In the genomic region with DNA sequence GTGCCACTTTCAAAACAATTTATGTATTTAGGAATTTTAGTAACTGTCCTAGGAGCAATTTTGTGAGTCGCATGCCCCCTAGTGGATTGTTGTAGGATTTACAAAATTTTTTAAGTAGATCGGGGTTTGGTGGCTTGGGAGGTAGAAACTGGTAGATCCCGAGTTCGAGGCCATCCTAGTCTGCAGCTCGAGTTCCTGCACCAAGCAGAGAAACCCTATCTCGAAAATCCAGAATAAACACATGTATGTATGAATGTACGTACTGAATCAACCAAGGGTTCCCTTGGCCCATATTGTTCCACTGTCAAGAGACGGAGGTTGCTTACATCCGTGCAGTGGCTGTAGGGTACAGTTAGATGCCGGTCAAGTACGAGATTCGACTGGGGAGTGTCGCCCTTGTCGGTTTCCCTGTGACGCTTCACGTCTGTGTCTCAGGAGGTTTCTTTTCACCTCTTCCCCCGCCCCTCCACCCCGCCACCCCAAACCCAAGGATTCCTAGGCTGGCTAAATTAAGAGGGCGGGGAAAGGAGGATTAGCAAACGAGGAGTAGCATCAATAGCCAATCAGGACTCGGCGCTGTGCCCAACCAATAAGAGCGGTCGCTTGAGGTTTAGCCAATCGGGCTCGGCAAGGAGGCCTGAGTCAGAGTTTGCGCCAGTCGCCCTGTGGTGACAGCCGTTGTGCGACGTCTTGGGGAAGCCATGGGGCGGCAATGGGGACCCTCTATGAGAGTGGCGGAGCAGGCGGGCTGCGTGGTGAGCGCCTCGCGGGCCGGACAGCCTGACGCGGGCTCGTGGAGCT, we compare ENCODE assay signal across 8 mouse cellular contexts. TPM values are rescaled to one million over a fixed set of nuclear protein-coding genes. Genes with fewer than 3 reads are reported as not detected.
DNase-seq lines count a peak whose midpoint lies in the region; ATAC-seq and TF ChIP-seq lines count a peak whose summit lies in the region.

Tysnd1 (plus strand) TSS at position 645 of the 801 bp plus-strand sequence.

- H3K4me1 ChIP-seq in MEL (ENCODE audit: control insufficient read depth in 1 of 2, insufficient read depth in 2 of 2, low read length in 2 of 2) = peaks cover 0 to 12% of the 10 kb centered on the region in 2 experiments; a peak in 3 of 4 replicates
- H3K4me1 ChIP-seq in cerebellum, adult 2 months (ENCODE audit: control insufficient read depth, insufficient read depth, low read length) = peaks cover 9% of the 10 kb centered on the region; the same call in 1 of the 2 replicates
- 0 out of 2 replicates have a peak, but pooled peaks cover 11% of the 10 kb centered on the region for H3K4me1 ChIP-seq in forebrain, postnatal 0 days (ENCODE audit: insufficient read depth)
- H3K4me1 ChIP-seq in lung, embryonic 15.5 days = peaks cover 15% of the 10 kb centered on the region

- 1% methylated on average over 42 of the region's 42 CpGs for whole genome bisulfite sequencing in cerebellum, adult 2 months
- WGBS in forebrain, postnatal 0 days = 2% methylated on average over 41 of the region's 42 CpGs
- under 1% methylated on average over 42 of the region's 42 CpGs for WGBS in lung, embryonic 15.5 days

- peak within 1 kb of the TSS; percentile 99 for H3K4me2 ChIP-seq in forebrain, postnatal 0 days (ENCODE audit: low read depth)
- H3K4me2 ChIP-seq in lung, embryonic 15.5 days = peak within 1 kb of the TSS; percentile 99

- H3K36me3 ChIP-seq in MEL (ENCODE audit: control insufficient read depth in 1 of 2, insufficient read depth in 2 of 2, low read length in 2 of 2) = peaks cover 7 to 9% of the 10 kb centered on the region in 2 experiments
- H3K36me3 ChIP-seq in forebrain, postnatal 0 days (ENCODE audit: insufficient read depth) = peaks cover 37% of the 10 kb centered on the region
- H3K36me3 ChIP-seq in lung, embryonic 15.5 days = peaks cover 29% of the 10 kb centered on the region

- peak within 1 kb of the TSS; percentile 83 for H3K9ac ChIP-seq in MEL (ENCODE audit: control insufficient read depth, low read depth, low read length, poor library complexity, severe bottlenecking)
- peak within 1 kb of the TSS; percentile 65 for H3K9ac ChIP-seq in forebrain, postnatal 0 days
- H3K9ac ChIP-seq in lung, embryonic 15.5 days = peak within 1 kb of the TSS; percentile 56

- TF ChIP-seq RAD21 in MEL (IDR thresholded peaks at IDR 0.05; ENCODE audit: low read depth, low read length) = peak; percentile 81

- no peaks in the 10 kb centered on the region for H3K27me3 ChIP-seq in MEL (ENCODE audit: control insufficient read depth in 1 of 2, insufficient read depth in 2 of 2, low read length in 2 of 2)
- H3K27me3 ChIP-seq in cerebellum, adult 2 months (ENCODE audit: control insufficient read depth, insufficient read depth, low read length) = no peaks in the 10 kb centered on the region
- no peaks in the 10 kb centered on the region for H3K27me3 ChIP-seq in forebrain, postnatal 0 days (ENCODE audit: insufficient read depth, low read length)
- no peaks in the 10 kb centered on the region for H3K27me3 ChIP-seq in lung, embryonic 15.5 days

- no peak for TF ChIP-seq EP300 in MEL (IDR thresholded peaks at IDR 0.05; ENCODE audit: low read depth in 1 of 2, low read length in 2 of 2)

- peak; percentile 99 for ATAC-seq in forebrain, postnatal 0 days
- ATAC-seq in lung, embryonic 15.5 days (ENCODE audit: borderline replicate concordance, extremely low read depth, low FRiP score, low TSS enrichment) = peak; percentile 95

- H3K9me3 ChIP-seq in MEL (replicated peaks; ENCODE audit: insufficient read depth, low read length) = no peaks in the 10 kb centered on the region
- H3K9me3 ChIP-seq in forebrain, postnatal 0 days (ENCODE audit: low read length) = no peaks in the 10 kb centered on the region
- H3K9me3 ChIP-seq in lung, embryonic 15.5 days = no peaks in the 10 kb centered on the region

- peak; percentile 30 to 82 (median 44); a peak in 5 of 6 replicates for TF ChIP-seq CTCF in MEL (IDR thresholded peaks at IDR 0.05 in 2 of 3, conservative IDR thresholded peaks at IDR 0.05 in 1 of 3; ENCODE audit: control insufficient read depth in 1 of 3, insufficient read depth in 1 of 3, low read depth in 2 of 3, low read length in 3 of 3, poor library complexity in 1 of 3, severe bottlenecking in 1 of 3)
- no peak for TF ChIP-seq CTCF in cerebellum, adult 2 months (IDR thresholded peaks at IDR 0.05; ENCODE audit: borderline replicate concordance, insufficient read depth, low read depth, low read length)
- peak; percentile 55 for TF ChIP-seq CTCF in forebrain, postnatal 0 days (IDR thresholded peaks at IDR 0.05; ENCODE audit: low read depth)

- DNase-seq in MEL (ENCODE audit: low read depth, low spot score) = peak; percentile 99
- DNase-seq in cerebellum, adult 2 months = peak; percentile 97 to 98
- peak; percentile 100 for DNase-seq in forebrain, postnatal 0 days
- peak; percentile 98 for DNase-seq in heart, postnatal 4 days
- DNase-seq in layer of hippocampus, adult 8-10 months (ENCODE audit: low spot score in 2 of 2) = peak; percentile 97 to 98
- peak; percentile 94 for DNase-seq in ovary, adult 18-20 months (ENCODE audit: low spot score)
- peak; percentile 96 for DNase-seq in thymus, postnatal 0 days (ENCODE audit: low spot score)

- H3K4me3 ChIP-seq in MEL (ENCODE audit: control insufficient read depth in 1 of 2, insufficient read depth in 1 of 2, low read depth in 2 of 2, low read length in 2 of 2) = peak within 1 kb of the TSS; percentile 86 to 98
- peak within 1 kb of the TSS; percentile 87 for H3K4me3 ChIP-seq in cerebellum, adult 2 months (replicated peaks; ENCODE audit: insufficient read depth, low read depth, low read length)
- peak within 1 kb of the TSS; percentile 84 for H3K4me3 ChIP-seq in forebrain, postnatal 0 days (ENCODE audit: low read depth, low read length)
- H3K4me3 ChIP-seq in lung, embryonic 15.5 days = peak within 1 kb of the TSS; percentile 85

- peak within 1 kb of the TSS; percentile 73 for H3K27ac ChIP-seq in MEL (ENCODE audit: control insufficient read depth, low read depth, low read length)
- H3K27ac ChIP-seq in cerebellum, adult 2 months (ENCODE audit: insufficient read depth, low read length) = peak within 1 kb of the TSS; percentile 29; the same call in 1 of the 2 replicates
- H3K27ac ChIP-seq in forebrain, postnatal 0 days (ENCODE audit: low read depth, low read length) = peak within 1 kb of the TSS; percentile 80
- no peak within 1 kb of the TSS for H3K27ac ChIP-seq in lung, embryonic 15.5 days

- peaks cover 33% of the 10 kb centered on the region for H3K79me2 ChIP-seq in MEL (ENCODE audit: control insufficient read depth, insufficient read depth, low read length, poor library complexity)

- TF ChIP-seq POLR2A in MEL (IDR thresholded peaks at IDR 0.05; ENCODE audit: control insufficient read depth in 1 of 2, insufficient read depth in 1 of 2, low read depth in 1 of 2, low read length in 2 of 2, poor library complexity in 1 of 2) = peak; percentile 57 to 85; a peak in 3 of 4 replicates
- peak; percentile 81 for TF ChIP-seq POLR2A in cerebellum, adult 2 months (IDR thresholded peaks at IDR 0.05; ENCODE audit: borderline replicate concordance, insufficient read depth, low read length)

TF ChIP-seq in MEL, 35 proteins besides CTCF, POLR2A, EP300 and RAD21 (continues in another document):
- TF ChIP-seq NELFE (IDR thresholded peaks at IDR 0.05; ENCODE audit: low read depth, low read length) (peak; percentile 89), USF2 (IDR thresholded peaks at IDR 0.05; ENCODE audit: borderline replicate concordance in 1 of 2, insufficient read depth in 1 of 2, low read depth in 1 of 2, low read length in 2 of 2) (no peak), ZC3H11A (IDR thresholded peaks at IDR 0.05; ENCODE audit: low read depth, low read length) (peak; percentile 60), ZKSCAN1 (IDR thresholded peaks at IDR 0.05; ENCODE audit: low read depth, low read length) (no peak), MXI1 (IDR thresholded peaks at IDR 0.05; ENCODE audit: low read depth, low read length) (peak; percentile 95), ZNF384 (IDR thresholded peaks at IDR 0.05; ENCODE audit: low read depth, low read length) (no peak), CHD1 (IDR thresholded peaks at IDR 0.05; ENCODE audit: low read depth, low read length) (no peak), GABPA (IDR thresholded peaks at IDR 0.05; ENCODE audit: low read depth, low read length) (no peak), HCFC1 (IDR thresholded peaks at IDR 0.05; ENCODE audit: low read depth, low read length) (peak; percentile 95), ETS1 (IDR thresholded peaks at IDR 0.05; ENCODE audit: low read depth, low read length) (no peak), CHD2 (IDR thresholded peaks at IDR 0.05; ENCODE audit: low read length) (no peak), MYC (IDR thresholded peaks at IDR 0.05; ENCODE audit: low read depth, low read length) (peak; percentile 74; the same call in 1 of the 2 replicates), JUND (IDR thresholded peaks at IDR 0.05; ENCODE audit: low read depth, low read length) (peak; percentile 36; the same call in 1 of the 2 replicates), MAFK (IDR thresholded peaks at IDR 0.05; ENCODE audit: borderline replicate concordance, low read depth, low read length) (no peak), TBP (IDR thresholded peaks at IDR 0.05; ENCODE audit: low read depth, low read length) (0 out of 2 replicates have a peak, but pooled peaks have one; percentile 17), MYB (IDR thresholded peaks at IDR 0.05; ENCODE audit: low read depth, low read length) (no peak), KAT2A (conservative IDR thresholded peaks at IDR 0.05; ENCODE audit: low read depth, low read length) (peak; percentile 67; the same call in 1 of the 2 replicates), BHLHE40 (IDR thresholded peaks at IDR 0.05; ENCODE audit: borderline replicate concordance, low read depth, low read length) (no peak), POLR2AphosphoS2 (IDR thresholded peaks at IDR 0.05; ENCODE audit: low read length) (0 out of 2 replicates have a peak, but pooled peaks have one; percentile 49), MAX (IDR thresholded peaks at IDR 0.05; ENCODE audit: low read length) (peak; percentile 72; the same call in 1 of the 2 replicates), MAZ (IDR thresholded peaks at IDR 0.05; ENCODE audit: low read depth, low read length) (0 out of 2 replicates have a peak, but pooled peaks have one; percentile 49)

RNA-seq across cellular contexts. Expression of gene Tysnd1, which starts in this region (rescaled TPM):
- 59.8 and 72.7 TPM in 2 replicates for total RNA-seq in MEL (2012; rRNA removed)
- 100 to 1,000 TPM in 1 of 2 experiments, not detected in 1; 119 TPM for polyA plus RNA-seq in MEL (2012; ENCODE audit: insufficient read depth in 1 of 2, insufficient read length in 2 of 2, low read depth in 1 of 2, low replicate concordance in 2 of 2, missing spikeins in 1 of 2)
- polyA plus RNA-seq in cerebellum, adult 2 months (2012; rRNA removed) = 28.4 and 29.4 TPM in 2 replicates
- 50.5 and 56.8 TPM in 2 replicates for total RNA-seq in forebrain, postnatal 0 days (2014; rRNA removed)
- polyA plus RNA-seq in forebrain, postnatal 0 days (2015; fragmentation: Nextera tagmentation; extraction: Ambion mirVana) = 34.0 and 34.4 TPM in 2 replicates
- 10 to 100 TPM; 21.0 to 22.6 TPM for total RNA-seq in heart, postnatal 4 days (2021)
- total RNA-seq in layer of hippocampus, adult 8-10 months (2022) = 10 to 100 TPM; 20.2 to 22.9 (median 20.8) TPM
- 34.7 and 36.6 TPM in 2 replicates for polyA plus RNA-seq in lung, embryonic 15.5 days (2015; fragmentation: Nextera tagmentation; extraction: Ambion mirVana)
- 23.8 and 26.0 TPM in 2 replicates for polyA plus RNA-seq in thymus, postnatal 0 days (2015; fragmentation: Nextera tagmentation; extraction: Ambion mirVana)
